Mouse (Mus musculus) ovary, postnatal 10 days (tissue): Measurements from ENCODE around the gene Kdf1.
"Not testable (repeated sequence)": the region's sequence is repeated elsewhere in the genome, so short reads cannot be mapped to it uniquely, and the experiment has no call there.

ENCODE experiments used
- DNase-seq: peaks from one replicate; pipeline ENCODE4 v3.0.0; 2022; ENCODE audit warnings: low spot score

Kdf1 gene

GRCm38 (mm10) chr4:133496738-133497445 lies 21.9 kb upstream of the Kdf1 start:
- no peak for DNase-seq

GRCm38 (mm10) chr4:133497461-133498159 lies 21.2 kb upstream of the Kdf1 start:
- no peak for DNase-seq

GRCm38 (mm10) chr4:133498160-133498724 lies 20.5 kb upstream of the Kdf1 start, which contains the start of gene Trnp1:
TSS of gene Trnp1 (minus strand) at chr4:133498550.
- DNase-seq, result no peak

GRCm38 (mm10) chr4:133501514-133501913 lies 17.2 kb upstream of the Kdf1 start:
- DNase-seq, result no peak

- no peak for DNase-seq
Measured at GRCm38 (mm10) chr4:133504300-133504699, 14.5 kb upstream of the Kdf1 start.

GRCm38 (mm10) chr4:133504755-133505485 lies 13.8 kb upstream of the Kdf1 start:
- DNase-seq, result no peak

GRCm38 (mm10) chr4:133506573-133506972 lies 12.2 kb upstream of the Kdf1 start:
- no peak for DNase-seq

DNA sequence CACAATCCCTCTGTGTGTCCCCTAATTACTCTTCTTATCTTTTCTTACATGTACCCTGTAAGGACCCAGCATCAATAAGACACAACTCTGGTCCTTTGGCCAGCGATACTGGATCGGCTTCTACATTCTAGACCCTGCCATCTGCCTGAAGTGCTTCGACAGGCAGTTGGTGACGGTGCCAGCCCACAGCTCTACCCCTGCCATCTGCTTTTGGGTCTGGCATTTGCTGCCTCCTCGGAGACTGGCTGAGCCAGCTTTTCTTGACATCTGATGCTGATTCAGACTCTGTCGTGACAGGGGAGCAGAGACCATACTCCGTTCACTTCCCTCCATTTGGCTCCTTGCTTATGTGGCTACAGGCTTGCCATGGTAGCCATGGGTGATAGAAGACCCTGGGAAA lies 9.8 kb upstream of the Kdf1 start:
- no peak for DNase-seq

DNA sequence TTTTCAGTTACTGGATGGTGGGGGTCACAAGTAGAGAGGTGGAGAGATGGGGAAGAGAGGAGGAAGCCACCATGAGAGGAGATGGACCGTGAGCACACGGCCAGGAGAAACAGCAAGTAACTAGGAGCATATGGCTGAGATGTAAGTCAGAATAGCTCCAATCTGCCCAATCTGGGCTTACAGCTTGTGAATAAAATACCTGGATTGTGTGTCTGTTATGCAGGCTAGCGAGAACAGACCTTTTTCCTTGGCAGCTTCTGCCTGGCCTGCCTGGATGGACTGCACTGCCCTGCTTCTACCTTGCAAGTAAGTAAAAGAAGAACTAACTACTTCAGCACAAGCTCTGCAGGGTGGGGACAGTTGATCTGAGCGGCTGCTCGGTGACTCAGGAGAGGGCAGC lies 7.7 kb upstream of the Kdf1 start:
- no peak for DNase-seq

- not testable (repeated sequence) for DNase-seq
Measured at GRCm38 (mm10) chr4:133512511-133512910, 6.3 kb upstream of the Kdf1 start.

DNA sequence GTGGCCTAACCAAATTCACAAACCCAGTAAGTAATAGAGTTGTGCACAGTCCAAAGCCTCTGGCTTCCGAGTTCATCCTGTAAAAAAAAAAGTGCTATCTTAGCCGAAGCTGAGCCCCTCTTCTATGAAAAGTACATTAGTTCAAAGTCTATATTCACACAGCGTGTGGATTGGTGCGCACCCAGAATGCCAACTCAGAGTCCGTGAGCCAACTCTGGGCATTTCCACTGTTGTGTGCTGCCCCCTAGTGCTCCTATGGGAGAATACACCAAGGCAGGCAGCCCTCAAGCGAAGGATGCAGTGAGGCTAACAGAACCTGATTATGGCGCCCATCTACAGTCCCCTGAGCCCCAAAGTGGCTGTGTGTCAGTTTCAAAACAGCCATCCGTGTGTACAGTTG lies 5.8 kb upstream of the Kdf1 start:
- DNase-seq, result no peak

- no peak for DNase-seq
Measured at GRCm38 (mm10) chr4:133519369-133519665, 554 bp downstream of the Kdf1 start.

GRCm38 (mm10) chr4:133521502-133521901 lies 2.7 kb downstream of the Kdf1 start:
- no peak for DNase-seq

DNA sequence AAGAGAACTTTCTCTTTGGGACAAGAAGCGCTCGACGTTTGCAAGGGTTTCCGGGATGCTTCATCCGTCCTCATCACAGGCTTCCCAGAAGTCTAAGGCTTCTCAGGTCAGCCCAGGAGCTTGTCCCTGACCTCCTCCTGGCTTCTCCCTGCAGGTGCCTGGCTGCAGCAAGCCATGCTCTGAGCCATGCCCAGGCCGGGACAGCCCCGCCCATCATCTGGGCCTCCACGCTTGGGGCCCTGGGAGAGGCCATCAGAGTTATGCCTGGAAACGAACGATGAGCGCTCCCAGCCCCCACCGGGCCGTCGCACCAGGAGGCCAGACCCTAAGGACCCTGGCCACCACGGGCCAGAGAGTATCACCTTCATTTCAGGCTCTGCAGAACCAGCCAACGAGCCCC lies 9.0 kb downstream of the Kdf1 start:
- DNase-seq, result no peak

GRCm38 (mm10) chr4:133532777-133533176 lies 14.0 kb downstream of the Kdf1 start:
- no peak for DNase-seq

GRCm38 (mm10) chr4:133536081-133536480 lies 17.3 kb downstream of the Kdf1 start:
- no peak for DNase-seq

- no peak for DNase-seq
Measured at GRCm38 (mm10) chr4:133536652-133537051, 17.9 kb downstream of the Kdf1 start.

DNA sequence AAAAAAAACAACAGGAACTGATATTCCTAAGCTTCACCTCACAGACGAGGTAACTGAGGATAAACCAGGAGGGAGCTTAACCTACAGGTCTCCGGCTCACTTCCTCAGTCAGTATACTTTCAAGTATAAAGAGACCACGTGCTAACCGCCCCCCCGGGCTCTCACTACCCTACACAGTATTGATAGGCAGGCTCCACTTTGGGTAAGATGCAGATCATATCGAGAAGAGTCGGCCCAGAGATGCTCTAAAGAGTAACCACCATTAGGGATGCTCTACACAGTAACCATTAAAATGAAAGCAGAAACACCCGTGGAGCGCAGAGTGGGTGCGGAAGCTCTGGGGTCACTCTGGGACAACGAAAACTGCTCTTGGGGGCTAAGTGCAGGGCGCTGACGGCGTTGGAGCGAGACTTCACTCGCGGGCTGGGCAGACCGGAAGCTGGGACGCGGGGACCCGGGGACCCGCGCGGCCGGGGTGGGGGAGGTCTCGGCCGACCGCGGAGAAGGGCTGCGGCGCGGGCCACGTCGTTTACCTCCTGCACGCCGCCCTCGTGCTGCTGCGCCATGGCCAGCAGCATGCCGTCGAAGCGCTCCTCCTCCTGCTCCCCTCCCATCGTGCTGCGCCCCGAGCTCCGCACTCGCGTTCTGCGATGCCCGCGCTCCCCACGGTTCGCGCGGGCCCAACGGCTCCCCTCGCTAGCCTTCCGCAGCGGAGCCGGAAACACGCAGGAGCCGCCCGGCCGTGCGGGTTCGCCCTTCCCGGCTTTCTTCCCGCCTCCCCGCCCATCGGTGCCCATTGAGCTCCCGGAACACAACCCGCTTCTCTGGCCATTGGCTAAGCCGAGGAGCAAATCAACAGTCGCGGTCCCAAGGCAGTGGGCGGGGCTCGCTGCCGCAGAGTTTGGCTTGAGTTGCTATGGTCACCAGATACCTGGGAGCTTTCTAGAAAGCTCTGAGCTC lies 26.8 kb downstream of the Kdf1 start, which contains the start of gene Nudc:
Nudc (minus strand) TSS at position 725 of the 960 bp plus-strand sequence.
- peak; percentile 85 for DNase-seq

- no peak for DNase-seq
Measured at GRCm38 (mm10) chr4:133552029-133552428, 33.3 kb downstream of the Kdf1 start.

- no peak for DNase-seq
Measured at GRCm38 (mm10) chr4:133552768-133553447, 34.1 kb downstream of the Kdf1 start, which contains the start of gene Nr0b2. TSS of gene Nr0b2 (plus strand) at chr4:133553376.
